Mouse (Mus musculus): ENCODE measurements around the gene Habp4. TPM values are rescaled to one million over a fixed set of nuclear protein-coding genes. Genes with fewer than 3 reads are reported as not detected.

Habp4 gene
- polyA plus RNA-seq, 1 experiment from 2014 or later: 28.4 TPM

DNA sequence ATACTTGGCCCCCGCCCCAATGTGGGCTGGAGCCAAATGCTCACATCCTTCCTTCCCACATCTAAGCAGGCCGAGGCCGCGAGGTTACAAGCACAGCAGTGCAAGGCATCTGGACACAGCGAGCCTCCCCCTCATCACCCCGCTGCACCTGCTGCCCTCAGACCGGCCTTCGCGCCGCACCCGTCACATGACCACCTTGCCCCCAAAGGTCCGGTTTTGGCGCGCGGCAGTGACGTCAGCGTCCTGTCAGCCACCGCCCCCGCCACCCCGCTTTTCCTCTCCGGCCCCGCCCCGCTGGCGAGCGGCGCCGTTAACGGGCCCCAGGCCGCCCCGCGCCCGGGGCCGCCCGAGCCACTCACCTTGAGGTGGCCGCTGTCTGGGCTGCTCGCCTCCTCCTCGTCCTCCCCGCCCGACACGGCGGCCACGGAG lies 9.4 kb upstream of the Habp4 start:
- peak overlapping the region; percentile 88 for H3K4me2 ChIP-seq (replicated peaks; ENCODE audit: low read depth, low read length)
- H3K9me3 ChIP-seq (ENCODE audit: low read length): no peaks in the 10 kb centered on the region
- peaks cover 2% of the 10 kb centered on the region; the same call in 1 of the 2 replicates for H3K27me3 ChIP-seq (ENCODE audit: insufficient read depth, low read length)
- H3K4me3 ChIP-seq (ENCODE audit: low read length): peak overlapping the region; percentile 78
- peak overlapping the region; percentile 80 for H3K9ac ChIP-seq (replicated peaks; ENCODE audit: low read length)
- peak; percentile 29 for ATAC-seq (ENCODE audit: low FRiP score, low TSS enrichment)
- peak overlapping the region; percentile 95 for H3K27ac ChIP-seq (ENCODE audit: low read length)
- peaks cover 31% of the 10 kb centered on the region for H3K4me1 ChIP-seq (ENCODE audit: insufficient read depth, low read length)
- H3K36me3 ChIP-seq (ENCODE audit: insufficient read depth, low read length): no peaks in the 10 kb centered on the region
- WGBS: 0% methylated on average over 30 of the region's 42 CpGs

GRCm38 (mm10) chr13:64152671-64153082 lies 8.9 kb upstream of the Habp4 start:
- no peaks in the 10 kb centered on the region for H3K9me3 ChIP-seq (ENCODE audit: low read length)
- H3K4me2 ChIP-seq (replicated peaks; ENCODE audit: low read depth, low read length): peak overlapping the region; percentile 88
- H3K27me3 ChIP-seq (ENCODE audit: insufficient read depth, low read length): peaks cover 2% of the 10 kb centered on the region; the same call in 1 of the 2 replicates
- peak overlapping the region; percentile 95 for H3K27ac ChIP-seq (ENCODE audit: low read length)
- peak; percentile 21 for ATAC-seq (ENCODE audit: low FRiP score, low TSS enrichment)
- H3K4me1 ChIP-seq (ENCODE audit: insufficient read depth, low read length): peaks cover 31% of the 10 kb centered on the region
- peak overlapping the region; percentile 78 for H3K4me3 ChIP-seq (ENCODE audit: low read length)
- WGBS: under 1% methylated on average over 56 of the region's 61 CpGs
- peak overlapping the region; percentile 80 for H3K9ac ChIP-seq (replicated peaks; ENCODE audit: low read length)
- H3K36me3 ChIP-seq (ENCODE audit: insufficient read depth, low read length): no peaks in the 10 kb centered on the region

- Histone ChIP-seq H3K27me3 (ENCODE audit: insufficient read depth, low read length) (peaks cover 2% of the 10 kb centered on the region; the same call in 1 of the 2 replicates), H3K9ac (replicated peaks; ENCODE audit: low read length) (peak within 1 kb of the TSS; percentile 80), H3K27ac (ENCODE audit: low read length) (peak within 1 kb of the TSS; percentile 95), H3K4me1 (ENCODE audit: insufficient read depth, low read length) (peaks cover 31% of the 10 kb centered on the region), H3K4me2 (replicated peaks; ENCODE audit: low read depth, low read length) (peak within 1 kb of the TSS; percentile 88), H3K9me3 (ENCODE audit: low read length) (no peaks in the 10 kb centered on the region), H3K36me3 (ENCODE audit: insufficient read depth, low read length) (no peaks in the 10 kb centered on the region), H3K4me3 (ENCODE audit: low read length) (peak within 1 kb of the TSS; percentile 78)
- WGBS: 0% methylated on average over 52 of the region's 56 CpGs
- peak; percentile 96 for ATAC-seq (ENCODE audit: low FRiP score, low TSS enrichment)
These were observed 8.4 kb upstream of the Habp4 start, which contains the start of gene Zfp367 for GRCm38 (mm10) chr13:64153083-64153682. Gene Zfp367, minus strand, starts transcription at chr13:64153202.

DNA sequence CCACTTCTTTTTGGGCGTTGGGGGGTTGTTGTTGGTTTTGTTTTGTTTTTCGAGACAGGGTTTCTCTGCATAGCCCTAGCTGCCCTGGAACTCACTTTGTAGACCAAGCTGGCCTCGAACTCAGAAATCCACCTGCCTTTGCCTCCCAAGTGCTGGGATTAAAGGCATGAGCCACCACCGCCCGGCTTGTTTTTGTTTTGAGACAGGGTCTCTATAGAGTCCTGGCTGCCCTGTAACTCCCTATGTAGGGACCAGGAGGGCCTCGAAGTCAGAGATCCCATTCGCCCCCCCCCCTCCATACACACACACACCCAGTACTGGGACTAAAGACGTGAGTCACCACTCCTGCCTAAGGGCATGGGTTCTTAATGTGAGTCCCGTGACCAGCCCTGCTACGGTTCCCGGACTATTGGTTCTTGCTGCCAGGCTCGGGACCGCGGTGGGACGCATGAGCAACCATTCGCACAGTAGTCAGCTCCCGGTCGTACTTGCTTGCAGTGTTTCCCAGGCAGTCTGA lies 7.8 kb upstream of the Habp4 start:
- H3K36me3 ChIP-seq (ENCODE audit: insufficient read depth, low read length): no peaks in the 10 kb centered on the region
- H3K4me2 ChIP-seq (replicated peaks; ENCODE audit: low read depth, low read length): peak overlapping the region; percentile 88
- peaks cover 31% of the 10 kb centered on the region for H3K4me1 ChIP-seq (ENCODE audit: insufficient read depth, low read length)
- H3K27me3 ChIP-seq (ENCODE audit: insufficient read depth, low read length): peaks cover 2% of the 10 kb centered on the region; the same call in 1 of the 2 replicates
- H3K9me3 ChIP-seq (ENCODE audit: low read length): no peaks in the 10 kb centered on the region
- under 1% methylated on average over 18 of the region's 18 CpGs for WGBS
- peak overlapping the region; percentile 50 for H3K9ac ChIP-seq (replicated peaks; ENCODE audit: low read length)
- H3K27ac ChIP-seq (ENCODE audit: low read length): peak overlapping the region; percentile 86
- peak overlapping the region; percentile 78 for H3K4me3 ChIP-seq (ENCODE audit: low read length)
- ATAC-seq (ENCODE audit: low FRiP score, low TSS enrichment): peak; percentile 62

GRCm38 (mm10) chr13:64154651-64155050 lies 7.0 kb upstream of the Habp4 start:
- H3K9me3 ChIP-seq (ENCODE audit: low read length): no peaks in the 10 kb centered on the region
- no peak overlapping the region for H3K9ac ChIP-seq (replicated peaks; ENCODE audit: low read length)
- peaks cover 7% of the 10 kb centered on the region; the same call in 1 of the 2 replicates for H3K27me3 ChIP-seq (ENCODE audit: insufficient read depth, low read length)
- H3K27ac ChIP-seq (ENCODE audit: low read length): peak overlapping the region; percentile 44; the same call in 1 of the 2 replicates
- ATAC-seq (ENCODE audit: low FRiP score, low TSS enrichment): no peak
- H3K36me3 ChIP-seq (ENCODE audit: insufficient read depth, low read length): no peaks in the 10 kb centered on the region
- no peak overlapping the region for H3K4me2 ChIP-seq (replicated peaks; ENCODE audit: low read depth, low read length)
- WGBS: 56% methylated on average over 2 of the region's 2 CpGs
- peaks cover 29% of the 10 kb centered on the region for H3K4me1 ChIP-seq (ENCODE audit: insufficient read depth, low read length)
- no peak overlapping the region for H3K4me3 ChIP-seq (ENCODE audit: low read length)

- Histone ChIP-seq H3K36me3 (ENCODE audit: insufficient read depth, low read length) (no peaks in the 10 kb centered on the region), H3K4me1 (ENCODE audit: insufficient read depth, low read length) (peaks cover 24% of the 10 kb centered on the region), H3K9ac (replicated peaks; ENCODE audit: low read length) (no peak overlapping the region), H3K9me3 (ENCODE audit: low read length) (no peaks in the 10 kb centered on the region), H3K27me3 (ENCODE audit: insufficient read depth, low read length) (peaks cover 7% of the 10 kb centered on the region; the same call in 1 of the 2 replicates), H3K27ac (ENCODE audit: low read length) (peak overlapping the region; percentile 10; the same call in 1 of the 2 replicates), H3K4me2 (replicated peaks; ENCODE audit: low read depth, low read length) (no peak overlapping the region), H3K4me3 (ENCODE audit: low read length) (no peak overlapping the region)
- 13% methylated on average over 1 of the region's 1 CpGs for WGBS
- no peak for ATAC-seq (ENCODE audit: low FRiP score, low TSS enrichment)
These were observed 6.5 kb upstream of the Habp4 start for GRCm38 (mm10) chr13:64155171-64155571.

DNA sequence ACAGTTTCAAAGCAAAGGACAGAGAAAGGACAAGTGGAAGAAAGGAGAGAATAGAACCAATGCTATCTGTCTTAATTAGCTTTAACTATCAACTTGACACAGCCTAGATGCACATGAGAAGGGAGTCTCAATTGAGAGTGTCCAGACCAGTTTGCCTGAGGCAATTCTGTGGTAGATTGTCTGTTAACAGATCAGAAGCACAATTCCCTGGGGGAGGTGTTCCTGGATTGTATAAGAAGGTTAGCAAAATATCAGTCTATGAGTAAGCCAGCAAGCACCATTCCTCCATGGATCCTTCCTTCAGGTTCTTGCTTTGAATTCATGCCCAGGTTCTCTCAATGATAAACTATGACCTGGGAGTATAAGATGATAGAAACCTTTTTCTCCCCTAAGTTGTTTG lies 4.7 kb upstream of the Habp4 start:
- Histone ChIP-seq H3K4me1 (ENCODE audit: insufficient read depth, low read length) (peaks cover 15% of the 10 kb centered on the region), H3K36me3 (ENCODE audit: insufficient read depth, low read length) (no peaks in the 10 kb centered on the region), H3K9ac (replicated peaks; ENCODE audit: low read length) (no peak overlapping the region), H3K27me3 (ENCODE audit: insufficient read depth, low read length) (peaks cover 7% of the 10 kb centered on the region; the same call in 1 of the 2 replicates), H3K4me2 (replicated peaks; ENCODE audit: low read depth, low read length) (no peak overlapping the region), H3K27ac (ENCODE audit: low read length) (no peak overlapping the region), H3K4me3 (ENCODE audit: low read length) (no peak overlapping the region), H3K9me3 (ENCODE audit: low read length) (no peaks in the 10 kb centered on the region)
- ATAC-seq (ENCODE audit: low FRiP score, low TSS enrichment): no peak

- Histone ChIP-seq H3K36me3 (ENCODE audit: insufficient read depth, low read length) (0 out of 2 replicates have a peak, but pooled peaks cover 5% of the 10 kb centered on the region), H3K9ac (replicated peaks; ENCODE audit: low read length) (peak overlapping the region; percentile 79), H3K4me3 (ENCODE audit: low read length) (peak overlapping the region; percentile 73), H3K9me3 (ENCODE audit: low read length) (peaks cover 4% of the 10 kb centered on the region; the same call in 1 of the 2 replicates), H3K4me1 (ENCODE audit: insufficient read depth, low read length) (peaks cover 15% of the 10 kb centered on the region), H3K4me2 (replicated peaks; ENCODE audit: low read depth, low read length) (peak overlapping the region; percentile 100), H3K27me3 (ENCODE audit: insufficient read depth, low read length) (peaks cover 4% of the 10 kb centered on the region; the same call in 1 of the 2 replicates), H3K27ac (ENCODE audit: low read length) (peak overlapping the region; percentile 67)
- WGBS: 0% methylated on average over 68 of the region's 71 CpGs
- ATAC-seq (ENCODE audit: low FRiP score, low TSS enrichment): peak; percentile 76
These were observed 440 bp downstream of the Habp4 start for GRCm38 (mm10) chr13:64161916-64162611.

DNA sequence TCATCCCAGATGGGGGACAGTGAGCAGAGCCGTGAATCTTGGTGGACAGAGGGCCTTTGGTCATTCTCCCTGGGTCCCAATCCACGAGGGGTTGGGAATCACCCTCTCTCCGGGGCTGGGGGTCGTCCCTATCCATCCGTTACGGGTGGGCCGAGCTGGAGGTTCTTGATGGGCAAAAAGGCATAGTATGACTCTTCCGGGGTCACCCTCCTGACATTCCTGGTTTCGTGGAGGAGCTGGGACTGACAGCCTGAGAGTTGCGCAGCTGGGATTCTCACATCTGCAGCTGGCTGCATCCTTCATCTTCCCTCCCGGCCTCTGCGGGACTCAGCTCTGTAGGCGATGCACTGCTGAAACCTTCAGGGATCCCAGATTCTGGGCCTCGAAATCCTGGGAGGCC lies 1.0 kb downstream of the Habp4 start:
- Histone ChIP-seq H3K4me3 (ENCODE audit: low read length) (peak overlapping the region; percentile 73), H3K27ac (ENCODE audit: low read length) (peak overlapping the region; percentile 67; the same call in 1 of the 2 replicates), H3K27me3 (ENCODE audit: insufficient read depth, low read length) (peaks cover 4% of the 10 kb centered on the region; the same call in 1 of the 2 replicates), H3K9ac (replicated peaks; ENCODE audit: low read length) (peak overlapping the region; percentile 79), H3K36me3 (ENCODE audit: insufficient read depth, low read length) (peaks cover 8% of the 10 kb centered on the region), H3K4me1 (ENCODE audit: insufficient read depth, low read length) (peaks cover 15% of the 10 kb centered on the region), H3K4me2 (replicated peaks; ENCODE audit: low read depth, low read length) (peak overlapping the region; percentile 100), H3K9me3 (ENCODE audit: low read length) (peaks cover 9% of the 10 kb centered on the region; the same call in 1 of the 2 replicates)
- whole genome bisulfite sequencing: 1% methylated on average over 14 of the region's 14 CpGs
- ATAC-seq (ENCODE audit: low FRiP score, low TSS enrichment): 0 out of 2 replicates have a peak, but pooled peaks have one; percentile 1
